Mouse (Mus musculus) hindbrain, embryonic 13.5 days (tissue): ENCODE measurements around the gene Epha2. TPM values are rescaled to one million over a fixed set of nuclear protein-coding genes. Genes with fewer than 3 reads are reported as not detected.

Experiments used
- ATAC-seq: fragments of 200-750 bp; cut with Nextera tagmentation; 2 replicates; pipeline ENCODE4 v1.8.0; 2017; ENCODE audit warnings: moderate TSS enrichment; ENCODE audit not compliant: low FRiP score
- H3K27ac ChIP-seq: fragments of 300-500 bp; sonication (generic); 2 replicates; pipeline ENCODE4 v1.5.1; 2015; ENCODE audit warnings: inconsistent platforms, mild to moderate bottlenecking, moderate library complexity
- H3K27me3 ChIP-seq: fragments of 300-500 bp; sonication (generic); 2 replicates; pipeline ENCODE4 v1.6.1; 2015; ENCODE audit warnings: mild to moderate bottlenecking, inconsistent platforms
- H3K36me3 ChIP-seq: fragments of 300-500 bp; sonication (generic); 2 replicates; pipeline ENCODE4 v1.6.1; 2015; ENCODE audit warnings: mild to moderate bottlenecking, inconsistent platforms
- H3K4me1 ChIP-seq: fragments of 300-500 bp; sonication (generic); replicated peaks from 2 replicates; pipeline ENCODE4 v1.6.1; 2015; ENCODE audit warnings: inconsistent platforms
- H3K4me2 ChIP-seq: fragments of 300-500 bp; sonication (generic); 2 replicates; pipeline ENCODE4 v1.6.1; 2015; ENCODE audit warnings: inconsistent platforms, mild to moderate bottlenecking, moderate library complexity
- H3K4me3 ChIP-seq: fragments of 300-500 bp; sonication (generic); 2 replicates; pipeline ENCODE4 v1.5.1; 2015; ENCODE audit warnings: mild to moderate bottlenecking, inconsistent platforms
- H3K9ac ChIP-seq: fragments of 300-500 bp; sonication (generic); 2 replicates; pipeline ENCODE4 v1.6.1; 2015; ENCODE audit warnings: mild to moderate bottlenecking, inconsistent platforms
- H3K9me3 ChIP-seq: fragments of 300-500 bp; sonication (generic); 2 replicates; pipeline ENCODE4 v1.6.1; 2016; ENCODE audit warnings: inconsistent platforms
- WGBS: fragments of 180-500 bp; shearing (Covaris S2); methylation state at CpG from one replicate; pipeline ENCODE4 v1.1.7; 2015; 5-methylcytosine and 5-hydroxymethylcytosine counted together
- polyA plus RNA-seq: library from polyadenylated mRNA; unstranded; fragments of >200 nt; fragmentation: Nextera tagmentation; extraction: Ambion mirVana; gene quantifications from 2 replicates; pipeline ENCODE4 v1.2.1, GENCODE M21; 2015

The Epha2 gene
- 1.5 and 1.8 TPM in 2 replicates for polyA plus RNA-seq

DNA sequence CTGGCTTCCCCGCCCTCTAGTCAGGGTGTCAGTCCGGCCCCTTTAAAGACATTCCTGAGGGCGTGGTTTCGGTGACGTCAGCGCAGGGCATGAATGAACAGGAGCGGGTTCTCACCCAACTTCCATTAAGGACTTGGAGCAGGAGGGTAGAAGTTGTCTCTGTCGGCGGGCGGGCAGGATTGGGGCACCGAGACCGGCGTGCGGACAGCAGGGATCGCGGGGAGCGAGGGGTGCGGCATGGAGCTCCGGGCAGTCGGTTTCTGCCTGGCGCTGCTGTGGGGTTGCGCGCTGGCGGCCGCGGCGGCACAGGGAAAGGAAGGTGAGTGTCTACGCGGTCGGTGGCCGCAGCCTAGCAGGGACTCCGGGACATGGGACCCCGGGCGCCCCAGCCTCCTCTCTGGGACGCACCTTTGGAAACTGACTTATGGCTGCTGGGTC, at the start of gene Epha2:
Epha2 (plus strand) TSS at position 125 of the 438 bp plus-strand sequence.
- Histone ChIP-seq H3K27ac (no peak within 1 kb of the TSS), H3K9ac (peak within 1 kb of the TSS; percentile 69), H3K9me3 (no peaks in the 10 kb centered on the region), H3K36me3 (no peaks in the 10 kb centered on the region), H3K4me2 (peak within 1 kb of the TSS; percentile 91), H3K4me1 (peaks cover 36% of the 10 kb centered on the region), H3K4me3 (peak within 1 kb of the TSS; percentile 61), H3K27me3 (peaks cover 81% of the 10 kb centered on the region)
- WGBS, result under 1% methylated on average over 34 of the region's 35 CpGs
- peak; percentile 37 for ATAC-seq

- Histone ChIP-seq H3K27ac (no peak overlapping the region), H3K27me3 (peaks cover 39% of the 10 kb centered on the region), H3K9me3 (no peaks in the 10 kb centered on the region), H3K4me1 (peaks cover 19% of the 10 kb centered on the region), H3K4me3 (no peak overlapping the region), H3K4me2 (no peak overlapping the region), H3K9ac (no peak overlapping the region), H3K36me3 (no peaks in the 10 kb centered on the region)
- 77% methylated on average over 2 of the region's 2 CpGs for WGBS
- ATAC-seq, result no peak
These were observed 48.4 kb upstream of the Epha2 start for GRCm38 (mm10) chr4:141252641-141253040.

DNA sequence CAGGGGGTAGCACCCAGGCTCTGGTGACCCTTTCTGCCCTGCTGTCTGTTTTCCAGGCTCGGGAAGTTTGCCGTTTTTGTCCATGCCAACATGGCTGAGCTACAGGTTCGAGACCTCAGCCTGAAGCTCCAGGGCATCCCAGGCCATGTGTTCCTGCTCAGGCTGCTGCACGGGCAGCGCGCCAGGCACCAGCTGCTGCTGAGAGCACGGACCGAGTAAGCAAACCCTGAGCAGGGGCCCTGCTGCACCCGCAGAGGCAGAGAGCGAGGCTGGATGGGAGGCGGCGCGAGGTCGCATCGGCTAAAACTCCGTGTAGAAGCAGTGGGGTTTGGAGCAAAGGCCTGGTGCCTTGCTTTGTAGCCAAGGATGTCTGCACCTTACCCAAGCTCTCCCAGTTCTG, 46.8 kb upstream of the Epha2 start:
- Histone ChIP-seq H3K4me2 (no peak overlapping the region), H3K27ac (no peak overlapping the region; the same call in 1 of the 2 replicates), H3K27me3 (peaks cover 23% of the 10 kb centered on the region), H3K9ac (no peak overlapping the region), H3K4me1 (peaks cover 7% of the 10 kb centered on the region), H3K36me3 (no peaks in the 10 kb centered on the region), H3K9me3 (no peaks in the 10 kb centered on the region), H3K4me3 (no peak overlapping the region)
- 58% methylated on average over 16 of the region's 16 CpGs for WGBS
- ATAC-seq, result no peak

- 67% methylated on average over 5 of the region's 5 CpGs for WGBS
- ATAC-seq, result no peak
- no peak overlapping the region for H3K4me3 ChIP-seq
These were observed 43.6 kb upstream of the Epha2 start for GRCm38 (mm10) chr4:141257440-141257839.

DNA sequence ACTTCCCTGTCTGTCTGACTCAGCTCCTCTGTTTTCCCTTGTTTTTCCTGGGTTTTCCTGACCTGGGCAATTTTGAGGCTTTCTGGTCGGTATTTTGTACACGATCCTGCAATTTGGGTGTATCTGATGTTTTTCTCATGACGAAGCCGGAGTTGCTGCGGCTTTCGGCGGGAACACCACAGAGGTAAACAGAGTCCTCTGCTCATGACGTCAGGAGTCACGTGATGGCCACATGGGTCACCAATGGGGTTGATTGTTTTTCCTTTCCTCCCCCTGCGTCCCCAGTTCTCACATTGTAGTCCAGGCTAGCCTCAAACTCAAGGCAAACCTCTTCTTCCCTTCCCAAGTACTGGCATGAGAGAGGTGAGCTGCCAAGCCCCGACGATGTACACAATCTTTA, 41.6 kb upstream of the Epha2 start:
- ATAC-seq, result no peak
- Histone ChIP-seq H3K4me1 (peaks cover 4% of the 10 kb centered on the region), H3K4me2 (no peak overlapping the region), H3K36me3 (no peaks in the 10 kb centered on the region), H3K27ac (no peak overlapping the region), H3K27me3 (no peaks in the 10 kb centered on the region), H3K9ac (no peak overlapping the region), H3K4me3 (no peak overlapping the region), H3K9me3 (no peaks in the 10 kb centered on the region)
- 80% methylated on average over 12 of the region's 12 CpGs for WGBS

More at GRCm38 (mm10) chr4:141257440-141257839, 43.6 kb upstream of the Epha2 start:
- H3K9ac ChIP-seq, result no peak overlapping the region
- no peak overlapping the region for H3K27ac ChIP-seq
- no peak overlapping the region for H3K4me2 ChIP-seq
- H3K9me3 ChIP-seq, result no peaks in the 10 kb centered on the region
- H3K27me3 ChIP-seq, result no peaks in the 10 kb centered on the region
- H3K36me3 ChIP-seq, result no peaks in the 10 kb centered on the region
- H3K4me1 ChIP-seq, result peaks cover 7% of the 10 kb centered on the region

GRCm38 (mm10) chr4:141260007-141260723, 40.9 kb upstream of the Epha2 start:
- Histone ChIP-seq H3K4me2 (no peak overlapping the region), H3K27me3 (no peaks in the 10 kb centered on the region), H3K36me3 (no peaks in the 10 kb centered on the region), H3K4me3 (no peak overlapping the region), H3K9me3 (no peaks in the 10 kb centered on the region), H3K4me1 (no peaks in the 10 kb centered on the region), H3K9ac (no peak overlapping the region), H3K27ac (no peak overlapping the region)
- no peak for ATAC-seq
- 67% methylated on average over 16 of the region's 16 CpGs for WGBS

DNA sequence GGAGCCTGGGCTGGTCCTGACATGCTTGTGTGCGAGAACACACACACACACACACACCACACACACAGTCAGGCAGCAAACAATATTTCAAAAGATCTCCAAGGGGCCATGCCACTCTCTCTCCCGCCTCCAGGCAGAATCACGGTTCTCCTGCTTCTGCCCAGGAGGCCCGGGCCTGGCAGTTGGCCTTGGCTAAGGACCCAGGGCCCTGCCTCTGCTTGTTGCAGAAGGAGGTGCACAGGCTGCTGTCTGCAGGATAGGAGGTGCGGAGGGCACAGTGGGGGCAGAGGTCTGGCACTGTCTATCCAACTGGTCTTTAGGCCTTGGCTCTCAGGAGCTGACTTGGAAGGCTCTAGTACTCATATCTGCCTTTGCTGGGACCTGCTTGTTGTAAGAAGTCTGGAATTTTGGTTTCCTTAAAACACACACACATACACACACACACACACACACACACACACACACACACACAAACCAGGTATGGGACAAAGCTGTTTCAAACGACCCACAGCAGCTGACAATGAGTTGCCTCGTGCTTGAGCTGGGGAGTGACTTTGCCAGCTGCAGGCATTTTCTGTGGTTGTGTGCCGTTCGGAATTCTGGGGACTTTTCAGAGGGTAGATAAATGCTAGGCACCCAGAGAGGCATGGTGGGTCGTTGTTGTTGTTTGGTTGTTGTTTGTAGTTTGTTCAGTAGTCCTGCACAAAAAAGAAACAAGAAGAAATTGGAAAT, 38.0 kb upstream of the Epha2 start:
- no peak for ATAC-seq
- Histone ChIP-seq H3K27ac (no peak overlapping the region), H3K4me2 (no peak overlapping the region), H3K9me3 (0 out of 2 replicates have a peak, but pooled peaks cover 3% of the 10 kb centered on the region), H3K27me3 (no peaks in the 10 kb centered on the region), H3K4me1 (no peaks in the 10 kb centered on the region), H3K4me3 (no peak overlapping the region), H3K36me3 (no peaks in the 10 kb centered on the region), H3K9ac (no peak overlapping the region)
- 84% methylated on average over 10 of the region's 10 CpGs for WGBS

DNA sequence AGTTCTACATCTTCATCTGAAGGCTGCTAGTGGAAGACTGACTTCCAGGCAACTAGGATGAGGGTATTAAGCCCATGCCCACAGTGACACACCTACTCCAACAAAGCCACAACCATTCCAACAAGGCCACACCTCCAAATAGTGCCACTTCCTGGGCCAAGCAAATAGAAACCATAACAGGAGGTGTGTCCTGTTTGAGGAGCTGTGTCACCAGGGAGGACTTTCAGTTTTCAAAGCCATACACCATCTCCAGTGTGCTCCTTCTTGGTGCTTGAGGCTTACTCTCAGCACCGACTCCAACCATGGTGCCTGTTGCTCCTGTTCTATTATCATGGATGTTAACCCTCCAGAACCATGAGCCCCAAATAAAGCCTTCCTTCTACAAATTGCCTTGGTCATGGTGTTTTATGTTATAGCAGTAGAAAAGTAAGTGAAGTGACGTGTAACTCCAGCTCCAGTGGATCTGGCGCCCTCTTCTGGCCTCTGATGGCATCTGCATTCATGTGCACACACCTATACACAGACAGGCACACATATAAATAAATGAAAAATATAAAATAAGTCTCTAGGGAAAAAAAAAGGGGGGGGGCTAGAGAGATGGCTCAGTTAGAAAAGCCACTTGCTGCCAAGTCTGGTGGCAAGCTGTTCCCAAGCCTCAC, 34.9 kb upstream of the Epha2 start:
- no peaks in the 10 kb centered on the region for H3K4me1 ChIP-seq
- H3K36me3 ChIP-seq, result no peaks in the 10 kb centered on the region
- WGBS, result 86% methylated on average over 3 of the region's 3 CpGs
- 0 out of 2 replicates have a peak, but pooled peaks cover 3% of the 10 kb centered on the region for H3K9me3 ChIP-seq
- ATAC-seq, result no peak
- 0 out of 2 replicates have a peak, but pooled peaks cover 2% of the 10 kb centered on the region for H3K27me3 ChIP-seq
- no peak overlapping the region for H3K27ac ChIP-seq
- no peak overlapping the region for H3K4me3 ChIP-seq
- no peak overlapping the region for H3K9ac ChIP-seq
- no peak overlapping the region for H3K4me2 ChIP-seq

- WGBS, result 86% methylated on average over 3 of the region's 3 CpGs
- Histone ChIP-seq H3K4me1 (no peaks in the 10 kb centered on the region), H3K9me3 (0 out of 2 replicates have a peak, but pooled peaks cover 3% of the 10 kb centered on the region), H3K9ac (no peak overlapping the region), H3K27me3 (peaks cover 7% of the 10 kb centered on the region; the same call in 1 of the 2 replicates), H3K36me3 (no peaks in the 10 kb centered on the region), H3K4me3 (no peak overlapping the region), H3K27ac (no peak overlapping the region), H3K4me2 (no peak overlapping the region)
- ATAC-seq, result no peak
These were observed 33.8 kb upstream of the Epha2 start for GRCm38 (mm10) chr4:141267250-141267649.

DNA sequence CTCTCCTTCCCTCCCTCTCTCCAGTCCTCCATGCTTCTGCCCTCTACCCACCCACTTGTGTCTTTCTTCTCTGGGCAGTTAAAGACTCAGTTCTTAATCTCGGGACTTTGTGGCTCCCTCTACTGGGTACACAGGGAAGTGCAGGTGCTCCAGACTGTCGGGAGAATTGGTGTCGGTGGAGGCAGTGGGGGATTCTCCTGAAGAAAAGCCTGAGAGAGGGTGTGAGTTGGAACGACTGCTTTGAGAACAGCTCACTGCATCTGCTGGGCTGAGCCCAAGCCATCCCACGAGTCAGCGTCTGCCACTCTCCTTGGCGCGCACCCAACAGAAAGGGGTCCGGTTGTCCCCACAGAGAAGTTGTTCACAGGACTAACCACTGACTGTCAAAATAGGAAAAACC, 33.2 kb upstream of the Epha2 start:
- no peaks in the 10 kb centered on the region for H3K36me3 ChIP-seq
- H3K27me3 ChIP-seq, result peaks cover 13% of the 10 kb centered on the region; the same call in 1 of the 2 replicates
- 42% methylated on average over 9 of the region's 9 CpGs for WGBS
- no peaks in the 10 kb centered on the region for H3K4me1 ChIP-seq
- H3K4me3 ChIP-seq, result no peak overlapping the region
- 0 out of 2 replicates have a peak, but pooled peaks cover 3% of the 10 kb centered on the region for H3K9me3 ChIP-seq
- ATAC-seq, result no peak
- H3K4me2 ChIP-seq, result no peak overlapping the region
- no peak overlapping the region for H3K9ac ChIP-seq
- no peak overlapping the region for H3K27ac ChIP-seq

DNA sequence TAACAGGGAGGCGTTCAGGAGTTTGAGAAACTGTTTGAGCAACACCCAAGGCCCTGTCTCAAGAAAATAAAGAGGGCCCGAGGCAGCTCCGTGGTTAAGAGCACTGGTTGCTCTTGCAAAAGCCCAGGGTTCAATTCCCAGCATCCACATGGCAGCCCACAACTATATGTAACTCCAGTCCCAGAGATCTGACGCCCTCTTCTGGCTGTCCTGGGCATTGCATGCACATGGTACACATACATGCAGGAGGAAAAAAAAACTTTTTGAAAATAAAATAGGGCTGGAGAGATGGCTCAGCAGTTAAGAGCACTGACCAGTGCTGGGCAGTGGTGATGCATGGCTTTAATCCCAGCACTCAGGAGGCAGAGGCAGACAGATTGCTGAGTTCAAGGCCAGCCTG, 32.7 kb upstream of the Epha2 start:
- H3K4me1 ChIP-seq, result 0 out of 2 replicates have a peak, but pooled peaks cover under 1% of the 10 kb centered on the region
- no peak overlapping the region for H3K4me3 ChIP-seq
- H3K36me3 ChIP-seq, result no peaks in the 10 kb centered on the region
- no peak overlapping the region for H3K9ac ChIP-seq
- ATAC-seq, result no peak
- no peak overlapping the region for H3K4me2 ChIP-seq
- 84% methylated on average over 4 of the region's 4 CpGs for WGBS
- H3K9me3 ChIP-seq, result 0 out of 2 replicates have a peak, but pooled peaks cover 3% of the 10 kb centered on the region
- H3K27me3 ChIP-seq, result peaks cover 14% of the 10 kb centered on the region; the same call in 1 of the 2 replicates
- H3K27ac ChIP-seq, result no peak overlapping the region

DNA sequence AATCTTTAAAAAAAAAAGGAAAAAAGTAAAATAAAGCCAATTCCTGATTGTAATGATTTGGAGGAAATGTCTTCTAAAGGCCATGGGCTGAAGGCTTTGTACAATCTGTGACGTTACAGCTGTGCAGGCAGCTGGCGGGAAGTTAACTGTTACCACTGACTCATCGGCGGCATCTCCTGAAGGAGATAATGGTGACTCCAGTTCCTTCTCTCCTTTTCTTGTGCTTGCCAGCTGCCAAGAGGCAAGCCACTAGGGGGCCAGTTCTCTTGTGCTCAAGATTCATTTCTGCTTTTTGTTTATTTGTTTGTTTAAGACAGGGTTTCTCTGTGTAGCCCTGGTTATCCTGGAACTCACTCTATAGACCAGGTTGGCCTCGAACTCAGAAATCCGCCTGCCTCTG, 32.0 kb upstream of the Epha2 start:
- Histone ChIP-seq H3K27ac (no peak overlapping the region), H3K9me3 (0 out of 2 replicates have a peak, but pooled peaks cover 3% of the 10 kb centered on the region), H3K4me1 (0 out of 2 replicates have a peak, but pooled peaks cover 3% of the 10 kb centered on the region), H3K9ac (no peak overlapping the region), H3K36me3 (no peaks in the 10 kb centered on the region), H3K4me3 (no peak overlapping the region), H3K27me3 (peaks cover 17% of the 10 kb centered on the region; the same call in 1 of the 2 replicates), H3K4me2 (no peak overlapping the region)
- ATAC-seq, result no peak
- WGBS, result 80% methylated on average over 6 of the region's 6 CpGs
